Mouse (Mus musculus): Measurements from ENCODE around the gene Arpp21.

GRCm38 (mm10) chr9:112247183-112247582 is 11.4 kb upstream of the Arpp21 start:
- TF ChIP-seq USF1 (IDR thresholded peaks at IDR 0.05; ENCODE audit: low read depth) (no peak), MAX (IDR thresholded peaks at IDR 0.05; ENCODE audit: low read depth) (no peak), MYOD1 (IDR thresholded peaks at IDR 0.05; ENCODE audit: control insufficient read depth in 1 of 3, insufficient read length in 2 of 3, low read depth in 2 of 3) (no peak), TCF12 (IDR thresholded peaks at IDR 0.05; ENCODE audit: insufficient read depth, poor library complexity, severe bottlenecking) (no peak), CEBPB (IDR thresholded peaks at IDR 0.05; ENCODE audit: insufficient read depth, poor library complexity, severe bottlenecking) (no peak), POLR2AphosphoS2 (IDR thresholded peaks at IDR 0.05; ENCODE audit: insufficient read length, low read depth) (no peak), POLR2A (IDR thresholded peaks at IDR 0.05; ENCODE audit: insufficient read length, low read depth) (no peak), E2F4 (IDR thresholded peaks at IDR 0.05; ENCODE audit: insufficient read depth) (no peak), MYOG (IDR thresholded peaks at IDR 0.05; ENCODE audit: control insufficient read depth in 1 of 3, insufficient read depth in 1 of 3, insufficient read length in 2 of 3, low read depth in 2 of 3) (no peak), SRF (IDR thresholded peaks at IDR 0.05; ENCODE audit: control insufficient read depth, insufficient read length, low read depth) (no peak)
